Mouse (Mus musculus) thymus, adult 2 months (tissue): ENCODE results near the gene Kcnk2. TPM values are rescaled to one million over a fixed set of nuclear protein-coding genes. Genes with fewer than 3 reads are reported as not detected.

Source experiments
- DNase-seq: peaks from one replicate; pipeline ENCODE4 v3.0.0; 2021
- H3K27ac ChIP-seq: fragments of 200-500 bp; 2 replicates; pipeline ENCODE4 v1.5.1; 2012; ENCODE audit warnings: low read length, control low read depth; ENCODE audit not compliant: control insufficient read depth, insufficient read depth
- H3K27me3 ChIP-seq: fragments of 200-500 bp; 2 replicates; pipeline ENCODE4 v1.6.1; 2012; ENCODE audit warnings: mild to moderate bottlenecking, low read length, moderate library complexity, mixed read lengths; ENCODE audit not compliant: control insufficient read depth, insufficient read depth
- H3K36me3 ChIP-seq: fragments of 200-500 bp; 2 replicates; pipeline ENCODE4 v1.6.1; 2012; ENCODE audit warnings: mild to moderate bottlenecking, low read length, moderate library complexity; ENCODE audit not compliant: control insufficient read depth, insufficient read depth
- H3K4me1 ChIP-seq: fragments of 200-500 bp; replicated peaks from 2 replicates; pipeline ENCODE4 v1.6.1; 2012; ENCODE audit warnings: low read length; ENCODE audit not compliant: control insufficient read depth, insufficient read depth
- H3K4me3 ChIP-seq: fragments of 200-500 bp; 2 replicates; pipeline ENCODE4 v1.5.1; 2012; ENCODE audit warnings: mild to moderate bottlenecking, low read length, control low read depth, moderate library complexity; ENCODE audit not compliant: control insufficient read depth, insufficient read depth
- CTCF ChIP-seq: fragments of 200-500 bp; IDR thresholded peaks from 2 replicates; pipeline ENCODE4 v1.5.1; 2012; ENCODE audit warnings: mild to moderate bottlenecking, control low read depth, low read length, moderate library complexity, borderline replicate concordance; ENCODE audit not compliant: control insufficient read depth, poor library complexity, insufficient read depth; ENCODE audit errors: extremely low read depth
- POLR2A ChIP-seq: fragments of 200-500 bp; IDR thresholded peaks from 2 replicates; pipeline ENCODE4 v1.6.1; 2012; ENCODE audit warnings: mild to moderate bottlenecking, low read length, control low read depth, moderate library complexity; ENCODE audit not compliant: control insufficient read depth, poor library complexity, insufficient read depth; ENCODE audit errors: extremely low read depth
- WGBS: fragments of 180-500 bp; shearing (Covaris S2); methylation state at CpG from one replicate; pipeline ENCODE4 v1.1.7; 2018; 5-methylcytosine and 5-hydroxymethylcytosine counted together
- polyA plus RNA-seq: library from polyadenylated mRNA; depleted of rRNA; stranded (reverse); fragments of >200 nt; gene quantifications from 2 replicates; pipeline ENCODE4 v1.2.3, GENCODE M21; 2012

The Kcnk2 gene
- polyA plus RNA-seq, 1 experiment, result 4.4 TPM

GRCm38 (mm10) chr1:189313750-189314149 lies 88.3 kb downstream of the Kcnk2 start:
- TF ChIP-seq POLR2A (no peak), CTCF (no peak)
- no peaks in the 10 kb centered on the region for H3K27me3 ChIP-seq
- no peaks in the 10 kb centered on the region for H3K4me1 ChIP-seq

GRCm38 (mm10) chr1:189310145-189310544 lies 91.9 kb downstream of the Kcnk2 start:
- TF ChIP-seq CTCF (no peak), POLR2A (no peak)
- DNase-seq, result no peak
- H3K27ac ChIP-seq, result no peak overlapping the region
- no peak overlapping the region for H3K4me3 ChIP-seq
- no peaks in the 10 kb centered on the region for H3K4me1 ChIP-seq
- WGBS, result 14% methylated on average over 2 of the region's 2 CpGs
- no peaks in the 10 kb centered on the region for H3K27me3 ChIP-seq
- H3K36me3 ChIP-seq, result no peaks in the 10 kb centered on the region

More at GRCm38 (mm10) chr1:189313750-189314149, 88.3 kb downstream of the Kcnk2 start:
- Histone ChIP-seq H3K4me3 (no peak overlapping the region), H3K36me3 (no peaks in the 10 kb centered on the region), H3K27ac (no peak overlapping the region)
- WGBS, result 89% methylated on average over 7 of the region's 7 CpGs
- DNase-seq, result no peak

- no peak overlapping the region for H3K4me3 ChIP-seq
- TF ChIP-seq POLR2A (no peak), CTCF (no peak)
- no peaks in the 10 kb centered on the region for H3K36me3 ChIP-seq
- no peak for DNase-seq
- 81% methylated on average over 8 of the region's 8 CpGs for WGBS
- no peak overlapping the region for H3K27ac ChIP-seq
- no peaks in the 10 kb centered on the region for H3K4me1 ChIP-seq
- H3K27me3 ChIP-seq, result no peaks in the 10 kb centered on the region
Measured at GRCm38 (mm10) chr1:189304988-189305522, 97.0 kb downstream of the Kcnk2 start.

GRCm38 (mm10) chr1:189303001-189303400 lies 99.1 kb downstream of the Kcnk2 start:
- H3K4me3 ChIP-seq, result no peak overlapping the region
- H3K4me1 ChIP-seq, result no peaks in the 10 kb centered on the region
- TF ChIP-seq CTCF (no peak), POLR2A (no peak)
- H3K27ac ChIP-seq, result no peak overlapping the region
- H3K27me3 ChIP-seq, result no peaks in the 10 kb centered on the region
- WGBS, result 89% methylated on average over 3 of the region's 3 CpGs
- no peak for DNase-seq
- no peaks in the 10 kb centered on the region for H3K36me3 ChIP-seq

GRCm38 (mm10) chr1:189293679-189294406 lies 108.2 kb downstream of the Kcnk2 start:
- DNase-seq, result no peak
- Histone ChIP-seq H3K36me3 (no peaks in the 10 kb centered on the region), H3K4me1 (no peaks in the 10 kb centered on the region), H3K27me3 (no peaks in the 10 kb centered on the region), H3K4me3 (no peak overlapping the region), H3K27ac (no peak overlapping the region)
- TF ChIP-seq CTCF, result no peak
- no peak for TF ChIP-seq POLR2A
- WGBS, result 92% methylated on average over 12 of the region's 12 CpGs

- WGBS, result 74% methylated on average over 3 of the region's 3 CpGs
Measured at GRCm38 (mm10) chr1:189290885-189291284, 111.2 kb downstream of the Kcnk2 start.

More at GRCm38 (mm10) chr1:189290885-189291284, 111.2 kb downstream of the Kcnk2 start:
- Histone ChIP-seq H3K36me3 (no peaks in the 10 kb centered on the region), H3K4me1 (no peaks in the 10 kb centered on the region), H3K4me3 (no peak overlapping the region), H3K27ac (no peak overlapping the region), H3K27me3 (no peaks in the 10 kb centered on the region)
- TF ChIP-seq CTCF (no peak), POLR2A (no peak)
- DNase-seq, result no peak
